Mouse (Mus musculus) midbrain, embryonic 14.5 days (tissue): ENCODE data around the gene Cdc14a. TPM values are rescaled to one million over a fixed set of nuclear protein-coding genes. Genes with fewer than 3 reads are reported as not detected.

Experiments
- ATAC-seq: fragments of 200-750 bp; cut with Nextera tagmentation; 2 replicates; pipeline ENCODE4 v1.8.0; 2017; ENCODE audit warnings: moderate number of reproducible peaks, moderate library complexity; ENCODE audit not compliant: low FRiP score, low TSS enrichment
- DNase-seq: peaks from one replicate; pipeline ENCODE4 v3.0.0-alpha.2; 2015
- H3K27ac ChIP-seq: fragments of 300-500 bp; sonication (generic); replicated peaks from 2 replicates; pipeline ENCODE4 v1.5.1; 2014; ENCODE audit warnings: mild to moderate bottlenecking, low read depth, low read length, moderate library complexity
- H3K27me3 ChIP-seq: fragments of 300-500 bp; sonication (generic); 2 replicates; pipeline ENCODE4 v1.6.1; 2014; ENCODE audit warnings: low read length, control low read depth, mixed read lengths; ENCODE audit not compliant: control insufficient read depth, insufficient read depth
- H3K36me3 ChIP-seq: fragments of 300-500 bp; sonication (generic); 2 replicates; pipeline ENCODE4 v1.6.1; 2014; ENCODE audit warnings: low read length, control low read depth; ENCODE audit not compliant: control insufficient read depth, insufficient read depth
- H3K4me1 ChIP-seq: fragments of 300-500 bp; sonication (generic); 2 replicates; pipeline ENCODE4 v1.6.1; 2014; ENCODE audit warnings: mild to moderate bottlenecking, antibody characterized with exemption, low read length, control low read depth; ENCODE audit not compliant: control insufficient read depth, insufficient read depth
- H3K4me2 ChIP-seq: fragments of 300-500 bp; sonication (generic); 2 replicates; pipeline ENCODE4 v1.6.1; 2014; ENCODE audit warnings: mild to moderate bottlenecking, low read length, moderate library complexity
- H3K4me3 ChIP-seq: fragments of 300-500 bp; sonication (generic); replicated peaks from 2 replicates; pipeline ENCODE4 v1.5.1; 2014; ENCODE audit warnings: low read depth, low read length
- H3K9ac ChIP-seq: fragments of 300-500 bp; sonication (generic); replicated peaks from 2 replicates; pipeline ENCODE4 v1.6.1; 2014; ENCODE audit warnings: mild to moderate bottlenecking, low read length, moderate library complexity
- H3K9me3 ChIP-seq: fragments of 300-500 bp; sonication (generic); 2 replicates; pipeline ENCODE4 v1.6.1; 2016; ENCODE audit warnings: low read length, control low read depth, mixed read lengths; ENCODE audit not compliant: control insufficient read depth
- WGBS: fragments of 180-500 bp; shearing (Covaris S2); extraction: QIAGEN DNeasy Blood & Tissue Kit; methylation state at CpG from one replicate; pipeline ENCODE4 v1.1.7; 2014; 5-methylcytosine and 5-hydroxymethylcytosine counted together
- polyA plus RNA-seq: library from polyadenylated mRNA; unstranded; fragments of >200 nt; fragmentation: Nextera tagmentation; extraction: Ambion mirVana; gene quantifications from 2 replicates; pipeline ENCODE4 v1.2.1, GENCODE M21; 2014

Cdc14a gene
- 3.5 and 6.2 TPM in 2 replicates for polyA plus RNA-seq

- ATAC-seq, result peak; percentile 89
- peak within 1 kb of the TSS; percentile 86 for H3K27ac ChIP-seq
- H3K4me1 ChIP-seq, result peaks cover 17% of the 10 kb centered on the region
- under 1% methylated on average over 63 of the region's 64 CpGs for WGBS
- H3K27me3 ChIP-seq, result no peaks in the 10 kb centered on the region
- H3K9me3 ChIP-seq, result no peaks in the 10 kb centered on the region
- peak within 1 kb of the TSS; percentile 97 for H3K4me3 ChIP-seq
- H3K9ac ChIP-seq, result peak within 1 kb of the TSS; percentile 89
- H3K36me3 ChIP-seq, result no peaks in the 10 kb centered on the region
- H3K4me2 ChIP-seq, result peak within 1 kb of the TSS; percentile 98
- DNase-seq, result peak; percentile 90
Measured at GRCm38 (mm10) chr3:116423353-116424159, at the start of gene Cdc14a. TSS of gene Cdc14a (minus strand) at chr3:116424032.

- Histone ChIP-seq H3K27ac (no peak overlapping the region), H3K36me3 (no peaks in the 10 kb centered on the region), H3K9me3 (no peaks in the 10 kb centered on the region), H3K4me2 (no peak overlapping the region), H3K27me3 (no peaks in the 10 kb centered on the region), H3K9ac (no peak overlapping the region), H3K4me3 (no peak overlapping the region), H3K4me1 (no peaks in the 10 kb centered on the region)
- WGBS, result 92% methylated on average over 12 of the region's 12 CpGs
- DNase-seq (no peak), ATAC-seq (no peak)
Measured at GRCm38 (mm10) chr3:116465709-116466108, 41.9 kb upstream of the Cdc14a start.

DNA sequence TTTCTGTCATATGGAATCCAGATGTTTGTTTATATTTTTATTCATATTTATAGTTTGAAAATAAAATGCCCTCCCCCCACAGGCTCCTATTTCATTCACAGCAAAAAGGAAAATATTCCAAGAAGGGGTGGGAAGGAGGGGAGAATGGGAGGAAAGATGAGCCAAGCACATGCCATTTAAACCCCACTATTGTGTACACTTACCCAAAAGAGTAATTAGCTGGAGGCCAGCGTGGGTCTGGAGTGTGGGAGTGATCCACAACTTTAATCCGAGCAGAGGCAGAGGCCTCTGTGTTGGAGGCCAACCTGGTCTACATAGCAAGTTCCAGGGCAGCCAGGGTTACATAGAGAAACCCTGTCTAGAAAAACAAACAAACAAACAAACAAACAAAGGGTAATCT is 40.5 kb upstream of the Cdc14a start:
- H3K4me2 ChIP-seq, result no peak overlapping the region
- no peaks in the 10 kb centered on the region for H3K4me1 ChIP-seq
- no peaks in the 10 kb centered on the region for H3K27me3 ChIP-seq
- H3K9me3 ChIP-seq, result no peaks in the 10 kb centered on the region
- WGBS, result 49% methylated on average over 2 of the region's 2 CpGs
- no peaks in the 10 kb centered on the region for H3K36me3 ChIP-seq
- no peak overlapping the region for H3K4me3 ChIP-seq
- ATAC-seq, result no peak
- no peak overlapping the region for H3K27ac ChIP-seq
- H3K9ac ChIP-seq, result no peak overlapping the region
- DNase-seq, result no peak

DNA sequence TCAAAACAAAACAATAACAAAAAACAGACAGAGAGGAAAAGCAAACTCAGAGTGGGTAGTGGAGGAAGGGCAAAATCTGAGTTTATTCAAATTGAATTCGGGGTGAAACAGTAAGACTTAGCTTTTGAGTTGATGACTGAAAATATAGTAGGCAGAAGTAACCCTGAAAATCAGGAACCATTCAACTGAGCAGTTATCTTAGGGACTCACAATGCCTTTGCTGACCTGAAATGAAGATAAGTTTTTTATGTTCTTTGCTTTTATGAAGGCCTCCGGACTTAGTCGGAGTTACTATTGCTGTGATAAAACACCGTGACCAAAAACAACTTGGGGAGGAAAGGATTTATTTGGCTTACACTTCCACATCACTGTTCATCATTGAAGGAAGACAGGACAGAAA is 37.2 kb upstream of the Cdc14a start:
- no peak overlapping the region for H3K9ac ChIP-seq
- ATAC-seq, result no peak
- no peak overlapping the region for H3K4me2 ChIP-seq
- no peak for DNase-seq
- H3K36me3 ChIP-seq, result no peaks in the 10 kb centered on the region
- H3K4me3 ChIP-seq, result no peak overlapping the region
- H3K9me3 ChIP-seq, result 0 out of 2 replicates have a peak, but pooled peaks cover 4% of the 10 kb centered on the region
- H3K27ac ChIP-seq, result no peak overlapping the region
- no peaks in the 10 kb centered on the region for H3K27me3 ChIP-seq
- H3K4me1 ChIP-seq, result no peaks in the 10 kb centered on the region
- WGBS, result 84% methylated on average over 4 of the region's 4 CpGs

GRCm38 (mm10) chr3:116454529-116454928 is 30.7 kb upstream of the Cdc14a start:
- Histone ChIP-seq H3K4me2 (no peak overlapping the region), H3K4me1 (no peaks in the 10 kb centered on the region), H3K9me3 (0 out of 2 replicates have a peak, but pooled peaks cover 4% of the 10 kb centered on the region), H3K9ac (no peak overlapping the region), H3K27me3 (no peaks in the 10 kb centered on the region), H3K36me3 (no peaks in the 10 kb centered on the region), H3K27ac (no peak overlapping the region), H3K4me3 (no peak overlapping the region)
- WGBS, result 76% methylated on average over 1 of the region's 1 CpGs
- no peak for ATAC-seq
- no peak for DNase-seq

- no peaks in the 10 kb centered on the region for H3K9me3 ChIP-seq
- no peak overlapping the region for H3K4me3 ChIP-seq
- 88% methylated on average over 3 of the region's 3 CpGs for WGBS
- DNase-seq, result no peak
- H3K27me3 ChIP-seq, result no peaks in the 10 kb centered on the region
- no peak overlapping the region for H3K27ac ChIP-seq
- no peaks in the 10 kb centered on the region for H3K36me3 ChIP-seq
- H3K4me1 ChIP-seq, result no peaks in the 10 kb centered on the region
- ATAC-seq, result no peak
- no peak overlapping the region for H3K4me2 ChIP-seq
- H3K9ac ChIP-seq, result no peak overlapping the region
Measured at GRCm38 (mm10) chr3:116450741-116451140, 26.9 kb upstream of the Cdc14a start.

GRCm38 (mm10) chr3:116444327-116444726 is 20.5 kb upstream of the Cdc14a start:
- WGBS, result 89% methylated on average over 9 of the region's 9 CpGs
- Histone ChIP-seq H3K9me3 (no peaks in the 10 kb centered on the region), H3K9ac (no peak overlapping the region), H3K27me3 (no peaks in the 10 kb centered on the region), H3K4me3 (no peak overlapping the region), H3K36me3 (no peaks in the 10 kb centered on the region), H3K4me2 (no peak overlapping the region), H3K4me1 (no peaks in the 10 kb centered on the region), H3K27ac (no peak overlapping the region)
- ATAC-seq (no peak), DNase-seq (no peak)

- H3K9ac ChIP-seq, result no peak overlapping the region
- no peaks in the 10 kb centered on the region for H3K27me3 ChIP-seq
- H3K27ac ChIP-seq, result no peak overlapping the region
- 81% methylated on average over 1 of the region's 1 CpGs for WGBS
- no peak overlapping the region for H3K4me3 ChIP-seq
- ATAC-seq (no peak), DNase-seq (no peak)
- H3K4me1 ChIP-seq, result no peaks in the 10 kb centered on the region
- H3K9me3 ChIP-seq, result no peaks in the 10 kb centered on the region
- H3K36me3 ChIP-seq, result no peaks in the 10 kb centered on the region
- H3K4me2 ChIP-seq, result no peak overlapping the region
Measured at GRCm38 (mm10) chr3:116442788-116443187, 19.0 kb upstream of the Cdc14a start.
